Mouse (Mus musculus) embryonic facial prominence, embryonic 14.5 days (tissue): ENCODE results near the gene Hist1h4c. TPM values are rescaled to one million over a fixed set of nuclear protein-coding genes. Genes with fewer than 3 reads are reported as not detected.
A peak's percentile ranks its signal among the peaks of the same experiment; 100 is the strongest.
"Not testable (repeated sequence)": the region's sequence is repeated elsewhere in the genome, so short reads cannot be mapped to it uniquely, and the experiment has no call there.

Experiments used
- ATAC-seq: fragments of 200-750 bp; cut with Nextera tagmentation; 2 replicates; pipeline ENCODE4 v1.8.0; 2017; ENCODE audit warnings: low read depth, moderate number of reproducible peaks, moderate TSS enrichment
- DNase-seq: peaks from one replicate; pipeline ENCODE4 v3.0.0-alpha.2; 2015; ENCODE audit warnings: low spot score
- H3K27ac ChIP-seq: fragments of 300-500 bp; sonication (generic); replicated peaks from 2 replicates; pipeline ENCODE4 v1.5.1; 2014; ENCODE audit warnings: low read depth, mild to moderate bottlenecking, low read length, moderate library complexity
- H3K27me3 ChIP-seq: fragments of 300-500 bp; sonication (generic); replicated peaks from 2 replicates; pipeline ENCODE4 v1.6.1; 2014; ENCODE audit warnings: low read length; ENCODE audit not compliant: control insufficient read depth, insufficient read depth
- H3K36me3 ChIP-seq: fragments of 300-500 bp; sonication (generic); 2 replicates; pipeline ENCODE4 v1.6.1; 2014; ENCODE audit warnings: low read length, mixed read lengths; ENCODE audit not compliant: control insufficient read depth, insufficient read depth
- H3K4me1 ChIP-seq: fragments of 300-500 bp; sonication (generic); 2 replicates; pipeline ENCODE4 v1.6.1; 2014; ENCODE audit warnings: antibody characterized with exemption, low read length; ENCODE audit not compliant: control insufficient read depth, insufficient read depth
- H3K4me2 ChIP-seq: fragments of 300-500 bp; sonication (generic); 2 replicates; pipeline ENCODE4 v1.6.1; 2014; ENCODE audit warnings: low read depth, mild to moderate bottlenecking, low read length, moderate library complexity, mixed read lengths
- H3K4me3 ChIP-seq: fragments of 300-500 bp; sonication (generic); 2 replicates; pipeline ENCODE4 v1.5.1; 2014; ENCODE audit warnings: low read depth, mild to moderate bottlenecking, low read length
- H3K9ac ChIP-seq: fragments of 300-500 bp; sonication (generic); 2 replicates; pipeline ENCODE4 v1.6.1; 2014; ENCODE audit warnings: low read depth, mild to moderate bottlenecking, low read length, moderate library complexity, mixed read lengths
- H3K9me3 ChIP-seq: fragments of 300-500 bp; sonication (generic); 2 replicates; pipeline ENCODE4 v1.6.1; 2016; ENCODE audit warnings: low read length; ENCODE audit not compliant: control insufficient read depth
- WGBS: fragments of 180-500 bp; shearing (Covaris S2); extraction: QIAGEN DNeasy Blood & Tissue Kit; methylation state at CpG from one replicate; pipeline ENCODE4 v1.1.7; 2014; 5-methylcytosine and 5-hydroxymethylcytosine counted together
- polyA plus RNA-seq: library from polyadenylated mRNA; unstranded; fragments of >200 nt; fragmentation: Nextera tagmentation; extraction: Ambion mirVana; gene quantifications from 2 replicates; pipeline ENCODE4 v1.2.1, GENCODE M21; 2014

The Hist1h4c gene
- polyA plus RNA-seq, 1 experiment from 2014 or later, result 5.8 TPM

GRCm38 (mm10) chr13:23705751-23706356 lies 7.6 kb upstream of the Hist1h4c start:
- H3K27ac ChIP-seq, result no peak overlapping the region
- H3K9me3 ChIP-seq, result no peaks in the 10 kb centered on the region
- no peak overlapping the region for H3K9ac ChIP-seq
- no peak overlapping the region for H3K4me3 ChIP-seq
- H3K4me2 ChIP-seq, result no peak overlapping the region
- peaks cover 10% of the 10 kb centered on the region; the same call in 1 of the 2 replicates for H3K4me1 ChIP-seq
- DNase-seq (no peak), ATAC-seq (no peak)
- no peaks in the 10 kb centered on the region for H3K36me3 ChIP-seq
- H3K27me3 ChIP-seq, result no peaks in the 10 kb centered on the region
- WGBS, result 89% methylated on average over 7 of the region's 7 CpGs

- H3K9ac ChIP-seq, H3K4me1 ChIP-seq, ATAC-seq, H3K4me3 ChIP-seq, H3K36me3 ChIP-seq, H3K27ac ChIP-seq, H3K27me3 ChIP-seq, H3K4me2 ChIP-seq, DNase-seq, H3K9me3 ChIP-seq: not testable (repeated sequence)
- WGBS, result 76% methylated on average over 2 of the region's 2 CpGs
Observed at GRCm38 (mm10) chr13:23702801-23703200, 4.5 kb upstream of the Hist1h4c start.

GRCm38 (mm10) chr13:23702220-23702619 lies 4.0 kb upstream of the Hist1h4c start:
- WGBS, result 70% methylated on average over 4 of the region's 4 CpGs
- Histone ChIP-seq H3K27me3 (no peaks in the 10 kb centered on the region), H3K4me1 (no peaks in the 10 kb centered on the region), H3K36me3 (no peaks in the 10 kb centered on the region), H3K4me2 (no peak overlapping the region), H3K27ac (no peak overlapping the region), H3K4me3 (no peak overlapping the region), H3K9me3 (no peaks in the 10 kb centered on the region), H3K9ac (no peak overlapping the region)
- no peak for DNase-seq
- ATAC-seq, result no peak

GRCm38 (mm10) chr13:23700786-23701520 lies 2.7 kb upstream of the Hist1h4c start:
- peak; percentile 59 for ATAC-seq
- Histone ChIP-seq H3K27ac (no peak overlapping the region), H3K9me3 (no peaks in the 10 kb centered on the region), H3K4me1 (0 out of 2 replicates have a peak, but pooled peaks cover 2% of the 10 kb centered on the region), H3K4me3 (no peak overlapping the region), H3K4me2 (no peak overlapping the region), H3K36me3 (no peaks in the 10 kb centered on the region), H3K27me3 (no peaks in the 10 kb centered on the region), H3K9ac (no peak overlapping the region)
- peak; percentile 87 for DNase-seq
- WGBS, result 26% methylated on average over 8 of the region's 8 CpGs

GRCm38 (mm10) chr13:23699767-23700166 lies 1.5 kb upstream of the Hist1h4c start:
- no peaks in the 10 kb centered on the region for H3K27me3 ChIP-seq
- WGBS, result 71% methylated on average over 3 of the region's 3 CpGs
- DNase-seq, result no peak
- no peak for ATAC-seq
- H3K9ac ChIP-seq, result no peak overlapping the region
- H3K4me3 ChIP-seq, result no peak overlapping the region
- no peak overlapping the region for H3K4me2 ChIP-seq
- H3K36me3 ChIP-seq, result no peaks in the 10 kb centered on the region
- no peak overlapping the region for H3K27ac ChIP-seq
- no peaks in the 10 kb centered on the region for H3K9me3 ChIP-seq
- H3K4me1 ChIP-seq, result 0 out of 2 replicates have a peak, but pooled peaks cover 3% of the 10 kb centered on the region

GRCm38 (mm10) chr13:23698996-23699395 lies 742 bp upstream of the Hist1h4c start:
- peak overlapping the region; percentile 61 for H3K27ac ChIP-seq
- H3K36me3 ChIP-seq, result no peaks in the 10 kb centered on the region
- 59% methylated on average over 6 of the region's 6 CpGs for WGBS
- H3K4me3 ChIP-seq, result no peak overlapping the region
- H3K9ac ChIP-seq, result peak overlapping the region; percentile 5; the same call in 1 of the 2 replicates
- H3K27me3 ChIP-seq, result no peaks in the 10 kb centered on the region
- H3K4me1 ChIP-seq, result 0 out of 2 replicates have a peak, but pooled peaks cover 3% of the 10 kb centered on the region
- ATAC-seq, result no peak
- DNase-seq, result no peak
- no peaks in the 10 kb centered on the region for H3K9me3 ChIP-seq
- H3K4me2 ChIP-seq, result peak overlapping the region; percentile 33

GRCm38 (mm10) chr13:23697491-23698299 lies 559 bp downstream of the Hist1h4c start:
- ATAC-seq (peak; percentile 42), DNase-seq (peak; percentile 91)
- Histone ChIP-seq H3K4me3 (peak overlapping the region; percentile 43), H3K27me3 (no peaks in the 10 kb centered on the region), H3K4me2 (peak overlapping the region; percentile 64), H3K4me1 (0 out of 2 replicates have a peak, but pooled peaks cover 3% of the 10 kb centered on the region), H3K9me3 (no peaks in the 10 kb centered on the region), H3K9ac (peak overlapping the region; percentile 71), H3K36me3 (no peaks in the 10 kb centered on the region), H3K27ac (peak overlapping the region; percentile 92)
- under 1% methylated on average over 18 of the region's 32 CpGs for WGBS

- Histone ChIP-seq H3K9ac (no peak overlapping the region), H3K27me3 (no peaks in the 10 kb centered on the region), H3K4me1 (0 out of 2 replicates have a peak, but pooled peaks cover 3% of the 10 kb centered on the region), H3K4me2 (peak overlapping the region; percentile 19; the same call in 1 of the 2 replicates), H3K4me3 (no peak overlapping the region), H3K36me3 (no peaks in the 10 kb centered on the region), H3K27ac (no peak overlapping the region), H3K9me3 (no peaks in the 10 kb centered on the region)
- WGBS, result 64% methylated on average over 15 of the region's 15 CpGs
- no peak for ATAC-seq
- DNase-seq, result no peak
Observed at GRCm38 (mm10) chr13:23696061-23696474, 2.2 kb downstream of the Hist1h4c start.
